Mouse (Mus musculus) adrenal gland (tissue): Measurements from ENCODE around the gene Zfp697.
"Not testable (repeated sequence)": the region's sequence is repeated elsewhere in the genome, so short reads cannot be mapped to it uniquely, and the experiment has no call there.

ENCODE experiments used
- intact Hi-C: fragments of 180-260 bp; cut with DNase I; formaldehyde crosslinking; loops from one replicate; pipeline ENCODE4 v1.15.1; 2025

Zfp697 gene

DNA sequence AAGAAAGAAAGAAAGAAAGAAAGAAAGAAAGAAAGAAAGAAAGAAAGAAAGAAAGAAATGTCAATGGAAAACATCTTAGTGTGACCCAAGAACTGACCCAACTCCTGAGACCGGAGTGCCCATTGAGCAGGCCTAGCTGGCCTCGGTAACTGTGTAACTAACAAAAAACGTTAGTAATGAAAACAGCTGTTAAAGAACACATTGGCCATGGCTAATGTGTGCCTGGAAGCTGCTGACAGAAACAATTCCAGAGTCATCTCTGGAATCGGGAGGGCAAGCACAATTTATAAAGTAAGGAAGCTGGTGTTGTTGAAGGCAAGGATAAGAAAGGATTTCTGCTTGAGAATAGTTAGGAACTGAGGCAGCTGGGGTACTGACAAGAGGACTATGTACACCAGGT lies 14.0 kb upstream of the Zfp697 start:
- intact Hi-C loops = no loop called here

DNA sequence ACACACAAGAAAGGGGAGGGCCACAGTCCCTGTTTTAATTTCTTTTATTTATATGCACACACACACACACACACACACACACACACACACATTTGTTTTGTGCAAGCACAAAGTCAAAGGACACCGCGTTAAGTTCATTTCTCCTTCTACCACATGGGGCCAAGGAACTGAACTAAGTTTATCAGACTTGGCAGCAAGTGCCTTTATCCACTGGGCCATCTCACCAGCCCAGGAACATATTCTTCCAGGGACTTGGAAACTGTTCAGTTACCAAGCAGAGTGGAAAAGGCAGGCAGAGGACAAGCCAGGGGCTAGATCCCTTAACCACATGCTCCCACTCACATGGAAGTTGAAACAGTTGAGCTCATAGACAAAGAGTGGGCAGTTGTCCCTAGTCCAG lies 13.5 kb upstream of the Zfp697 start:
- intact Hi-C loops = no loop called here

DNA sequence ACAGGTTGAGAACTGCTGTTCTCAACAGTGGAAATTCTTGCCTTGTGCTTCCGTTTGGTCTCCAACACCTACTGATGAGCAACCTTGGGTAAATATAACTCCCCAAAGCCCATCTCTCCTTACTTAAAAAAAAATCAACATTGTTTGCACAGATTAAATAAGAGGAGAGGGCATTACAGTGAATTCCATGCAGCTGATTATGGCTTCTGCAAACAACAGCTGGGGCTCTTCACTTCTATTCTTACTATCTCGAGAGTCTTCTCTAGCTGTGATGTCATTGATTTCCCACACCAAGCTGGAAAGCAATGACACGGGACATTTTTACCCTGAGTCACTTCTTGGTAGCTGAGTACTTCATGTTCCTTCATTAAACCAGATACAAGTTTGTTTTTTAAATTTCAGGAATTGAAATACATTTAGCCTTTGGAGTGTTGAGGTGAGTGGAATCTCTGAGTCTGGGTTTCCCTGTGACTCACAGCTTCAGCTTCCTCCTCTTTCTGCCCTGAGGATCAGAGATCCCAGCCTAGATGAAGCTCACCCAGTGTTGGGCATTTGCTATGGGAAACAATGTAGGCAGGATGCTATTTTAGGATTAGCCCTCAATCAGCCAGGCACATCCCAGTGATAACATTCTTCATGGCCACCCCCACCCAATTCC lies 8.1 kb upstream of the Zfp697 start:
- intact Hi-C loops = no loop called here

DNA sequence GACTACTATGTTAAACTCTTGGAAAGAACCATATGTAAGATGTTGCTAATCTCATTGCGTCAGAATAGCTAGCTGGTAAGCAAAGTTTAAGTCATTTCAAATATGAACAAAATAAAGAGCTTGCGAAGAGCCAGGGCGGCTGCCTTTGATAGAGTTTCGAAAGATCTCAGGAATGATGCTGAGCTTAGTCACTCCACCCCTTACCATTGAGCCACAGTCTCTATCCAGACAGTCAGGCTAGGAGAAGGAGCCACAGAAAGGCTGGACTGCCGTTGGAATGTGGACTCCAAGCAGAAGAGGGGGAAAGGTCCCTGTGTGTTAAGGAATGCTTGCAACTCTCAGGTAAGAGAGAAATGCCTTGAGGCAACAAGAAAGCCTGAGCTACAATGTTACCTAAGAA lies 7.3 kb upstream of the Zfp697 start:
- intact Hi-C loops = no loop called here

DNA sequence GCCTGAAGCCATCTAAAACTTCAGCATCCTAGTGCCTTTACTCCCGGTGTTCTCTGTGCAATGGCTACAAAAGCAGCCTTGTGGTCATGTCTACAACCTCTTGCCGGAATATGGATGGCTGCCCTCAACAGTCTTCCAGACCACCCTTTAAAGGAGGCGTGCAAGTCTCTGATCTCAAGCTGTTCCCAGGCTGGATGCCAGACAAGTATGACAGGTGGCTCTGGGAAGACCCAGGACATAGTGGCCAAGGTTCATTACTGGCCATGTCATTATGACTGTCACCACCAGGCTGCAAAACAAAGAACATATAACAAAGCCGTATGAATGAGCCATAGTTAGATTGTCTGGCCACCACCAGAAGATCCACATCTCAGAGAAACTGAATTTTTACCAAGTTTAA lies 4.0 kb upstream of the Zfp697 start:
- intact Hi-C loops = no loop called here

DNA sequence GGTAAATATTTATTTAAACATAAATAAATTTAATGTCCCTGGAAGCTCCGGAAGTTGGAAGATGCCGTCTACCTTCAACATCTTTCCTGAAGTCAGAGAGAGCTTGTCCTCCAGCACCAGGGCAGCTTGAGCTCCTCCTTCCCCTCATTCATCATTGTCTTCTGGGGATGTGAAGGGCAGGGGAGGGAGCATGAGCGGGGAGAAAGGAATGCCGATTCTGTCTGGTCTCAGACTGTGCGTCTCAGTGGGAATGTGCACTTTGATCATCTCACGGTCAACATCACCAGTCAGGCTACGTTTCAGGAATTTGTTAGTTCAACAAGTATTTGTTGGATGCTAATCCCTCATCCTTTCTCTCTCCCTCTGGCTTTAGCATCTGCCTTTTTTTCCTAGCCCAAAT lies 3.0 kb upstream of the Zfp697 start:
- intact Hi-C loops = no loop called here

DNA sequence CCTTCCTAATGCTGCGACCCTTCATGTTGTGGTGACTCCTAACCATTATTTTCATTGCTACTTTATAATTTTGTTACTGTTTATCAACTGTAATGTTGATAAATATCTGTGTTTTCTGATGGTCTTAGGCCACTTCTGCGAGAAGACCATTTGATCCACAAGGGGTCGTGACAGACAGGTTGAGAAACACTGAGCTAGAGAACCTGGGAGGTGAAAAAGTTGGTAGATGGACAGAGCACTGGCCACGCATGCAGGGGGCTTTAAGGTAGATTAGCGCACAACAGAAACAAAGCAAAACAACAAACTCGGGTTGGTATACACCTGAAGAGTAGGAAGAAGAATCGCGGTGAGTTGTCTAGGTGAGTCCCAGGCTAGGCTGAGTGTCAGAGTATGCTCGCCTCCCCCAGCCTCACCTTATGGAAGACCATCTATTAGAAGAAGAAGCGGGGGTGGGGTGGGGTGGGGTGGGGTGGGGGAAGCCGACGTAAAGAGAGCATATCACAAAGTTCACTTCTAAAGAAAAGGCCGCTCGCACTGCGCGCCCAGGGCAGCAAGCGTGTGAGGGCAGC lies 500 bp upstream of the Zfp697 start:
- intact Hi-C loops = loop anchor here (5.0 kb wide), 1 partner anchor 46 kb away; no protein-coding TSS in a partner anchor

DNA sequence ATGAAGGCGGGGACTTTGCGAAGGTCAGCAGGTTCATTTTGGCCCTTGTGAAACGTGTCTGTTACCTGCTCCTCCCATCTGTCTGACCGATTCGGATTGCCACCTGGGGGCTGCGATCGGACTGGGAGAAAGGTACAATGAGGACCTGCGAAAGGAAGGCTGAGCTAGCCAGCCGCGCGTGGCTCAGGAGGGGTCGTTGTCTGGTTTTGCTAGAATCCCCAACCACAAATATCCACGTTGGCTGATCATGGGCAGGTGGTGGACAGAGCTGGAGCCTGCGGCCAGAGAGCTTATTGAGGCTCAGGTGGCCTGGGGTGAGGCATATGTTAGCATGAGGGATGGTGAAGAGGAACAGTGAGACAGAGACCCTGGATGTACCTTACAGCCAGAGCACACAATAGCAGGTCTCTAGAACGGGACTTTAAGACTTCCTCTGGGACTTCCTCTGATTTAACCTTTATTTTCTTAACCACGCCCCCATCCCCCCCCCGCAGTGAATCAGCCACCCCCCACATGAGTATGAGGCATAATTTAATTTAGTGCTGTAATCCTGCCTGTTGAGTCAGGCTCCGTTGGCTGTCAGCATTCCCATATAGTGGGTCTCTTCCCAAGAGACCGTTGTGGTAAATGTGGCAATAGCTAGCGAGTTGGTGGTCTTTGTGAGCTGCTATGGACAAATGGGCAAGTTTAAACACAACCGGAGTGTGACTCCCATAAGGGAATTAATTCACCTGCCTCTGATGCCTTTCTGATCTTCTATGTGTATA lies 946 bp downstream of the Zfp697 start:
- intact Hi-C loops = loop anchor here (5.0 kb wide), 1 partner anchor 44 kb away; no protein-coding TSS in a partner anchor

DNA sequence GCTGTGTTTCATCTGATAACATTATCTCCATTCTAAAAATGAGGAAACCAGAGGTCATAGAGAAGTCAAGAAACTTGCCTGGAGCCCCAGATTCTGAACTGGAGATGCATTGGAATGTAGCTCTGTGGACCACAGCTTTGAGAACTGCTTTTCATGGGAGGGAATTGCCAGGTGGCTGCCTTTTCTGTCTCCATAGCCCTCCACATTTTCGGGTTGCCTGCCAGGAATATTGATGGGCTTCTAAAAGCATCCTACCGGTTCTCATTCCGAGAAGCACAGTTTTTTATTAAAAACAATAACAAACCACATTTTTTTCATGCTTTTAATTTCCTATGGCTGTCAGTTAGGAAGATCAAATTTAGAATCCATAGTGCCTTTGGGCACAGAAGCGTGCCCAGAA lies 4.8 kb downstream of the Zfp697 start:
- intact Hi-C loops = no loop called here

DNA sequence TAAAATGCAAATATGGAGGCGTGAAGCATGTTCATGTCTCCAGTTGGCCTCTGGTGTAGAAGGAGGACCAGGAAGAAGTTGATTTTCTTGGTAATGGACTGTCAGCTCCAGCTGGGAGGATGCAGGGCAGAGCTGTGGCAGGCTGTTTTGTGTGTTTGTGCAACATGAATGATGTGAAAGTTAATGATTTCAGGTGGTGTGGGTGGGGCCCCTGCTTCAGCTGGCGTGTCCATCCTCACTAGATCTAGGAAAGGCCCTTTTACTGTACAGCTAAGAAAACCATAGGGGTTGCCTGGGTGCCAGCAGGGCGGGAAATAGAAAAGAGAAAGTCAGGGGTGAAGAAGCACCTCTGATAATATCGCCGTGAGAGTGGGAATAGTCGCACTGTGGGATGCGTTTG lies 5.5 kb downstream of the Zfp697 start:
- intact Hi-C loops = no loop called here

DNA sequence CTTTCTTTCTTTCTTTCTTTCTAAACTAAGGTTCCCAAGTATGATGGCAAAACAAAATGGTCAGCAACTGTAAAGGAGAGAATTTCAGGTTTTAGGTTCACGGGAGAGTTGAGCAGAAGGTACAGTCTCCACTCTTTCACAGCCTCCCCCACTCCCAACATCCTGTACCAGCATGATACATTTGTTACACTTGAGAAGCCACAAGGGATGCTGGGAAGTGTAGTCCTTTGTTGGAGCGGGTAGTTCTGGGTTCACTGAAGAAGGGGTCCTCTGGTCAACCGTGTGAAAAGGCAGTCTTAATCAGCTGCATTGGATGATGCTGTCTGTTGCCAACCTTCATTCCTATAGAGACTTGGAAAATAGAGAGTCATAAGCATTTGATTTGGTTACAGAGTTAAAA lies 7.0 kb downstream of the Zfp697 start:
- intact Hi-C loops = no loop called here

DNA sequence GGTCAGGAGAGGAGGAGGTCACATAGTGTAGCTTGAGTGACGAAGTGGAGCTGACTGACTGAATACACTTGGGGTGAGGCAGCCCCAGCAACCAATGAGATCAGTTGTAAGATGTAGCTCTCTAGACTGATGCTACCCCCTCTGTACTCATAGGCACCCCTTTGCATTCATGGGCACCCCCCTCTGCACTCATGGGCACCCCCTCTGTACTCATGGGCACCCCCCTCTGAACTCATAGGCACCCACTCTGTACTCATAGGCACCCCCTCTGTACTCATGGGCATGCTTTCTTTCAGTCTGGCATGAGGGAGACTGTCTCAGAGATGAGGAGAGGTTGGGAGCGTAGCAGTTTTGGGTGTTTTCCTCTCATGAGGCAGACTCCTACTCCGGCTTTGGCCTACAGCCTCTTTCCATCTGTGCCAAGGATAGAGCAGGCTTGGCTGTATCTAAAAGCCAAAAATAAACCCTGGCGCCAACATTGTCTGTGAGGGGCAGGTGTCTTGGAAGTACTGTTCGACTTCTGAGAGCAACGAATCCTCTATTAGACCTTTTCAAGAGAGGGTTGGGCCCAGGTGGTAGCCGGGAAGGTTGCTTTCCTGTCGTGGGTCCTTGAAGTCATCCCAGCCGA lies 22.1 kb downstream of the Zfp697 start:
- intact Hi-C loops = not testable (repeated sequence)

DNA sequence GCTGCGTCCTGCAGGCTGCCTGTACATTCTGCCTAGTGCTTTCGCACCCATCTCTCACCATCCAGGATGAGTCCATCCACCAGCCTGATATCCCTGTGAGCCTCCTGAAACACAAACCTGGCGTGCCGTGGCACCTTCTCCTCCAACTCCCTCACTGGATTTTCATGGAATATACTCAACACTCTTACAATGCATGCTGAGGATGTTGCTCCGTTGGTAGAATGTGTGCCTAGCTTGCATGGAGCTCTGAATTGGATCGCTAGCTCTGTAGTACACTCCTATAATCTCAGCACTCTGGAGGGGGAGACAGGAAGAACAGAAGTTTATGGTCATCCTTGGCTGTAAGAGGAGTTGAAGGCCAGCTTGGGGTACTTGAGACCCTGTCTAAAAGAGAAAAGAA lies 23.6 kb downstream of the Zfp697 start:
- intact Hi-C loops = not testable (repeated sequence)

DNA sequence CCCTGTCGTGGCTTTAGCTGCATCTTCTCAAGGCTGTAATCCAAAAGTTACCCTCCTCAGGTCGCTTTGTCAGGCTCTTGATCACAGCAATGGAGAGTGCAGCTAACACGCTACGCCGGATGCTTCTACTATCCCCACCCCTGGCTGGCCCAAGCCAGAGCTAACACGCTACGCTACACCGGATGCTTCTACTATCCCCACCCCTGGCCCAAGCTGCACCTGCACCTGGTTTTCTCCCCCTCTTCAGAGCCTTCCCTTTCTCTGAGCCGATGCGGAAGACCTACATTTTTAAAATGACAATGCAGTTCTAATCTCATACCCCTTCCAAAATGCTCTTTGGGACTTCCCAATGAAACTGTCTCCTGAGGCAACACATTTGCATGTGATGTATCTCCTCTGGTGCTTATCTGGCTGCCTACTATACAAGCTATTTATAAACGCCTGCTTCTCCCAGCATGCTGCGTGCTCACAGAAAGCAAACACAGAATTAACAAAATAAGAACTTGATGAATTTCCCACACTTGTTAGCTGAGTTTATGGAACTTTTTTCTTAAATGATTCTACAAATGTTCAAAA lies 24.4 kb downstream of the Zfp697 start:
- intact Hi-C loops = not testable (repeated sequence)

DNA sequence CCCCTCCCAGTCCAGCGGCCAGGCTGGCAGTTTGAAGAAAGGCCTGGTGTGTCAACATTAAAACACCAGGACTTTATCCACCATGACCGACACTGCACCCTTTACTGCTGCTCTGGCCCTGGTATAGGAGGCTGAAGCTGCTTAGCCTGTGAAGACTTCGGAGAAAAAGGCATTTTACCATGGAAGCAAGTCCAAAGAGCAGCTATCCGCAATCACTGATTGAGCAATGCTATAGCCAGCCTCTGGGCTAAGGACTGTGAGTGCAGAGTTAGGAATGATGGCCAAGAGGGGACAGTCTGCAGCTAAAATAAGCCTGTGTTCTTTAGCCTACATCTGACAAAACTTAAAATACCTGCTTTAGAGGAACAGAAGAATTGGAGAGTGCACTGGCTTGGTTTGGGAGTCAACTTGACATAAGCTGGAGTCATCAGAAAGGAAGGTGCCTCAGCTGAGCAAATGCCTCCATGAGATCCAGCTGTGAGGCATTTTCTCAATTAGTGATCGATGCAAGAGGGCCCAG lies 25.1 kb downstream of the Zfp697 start:
- intact Hi-C loops = not testable (repeated sequence)

DNA sequence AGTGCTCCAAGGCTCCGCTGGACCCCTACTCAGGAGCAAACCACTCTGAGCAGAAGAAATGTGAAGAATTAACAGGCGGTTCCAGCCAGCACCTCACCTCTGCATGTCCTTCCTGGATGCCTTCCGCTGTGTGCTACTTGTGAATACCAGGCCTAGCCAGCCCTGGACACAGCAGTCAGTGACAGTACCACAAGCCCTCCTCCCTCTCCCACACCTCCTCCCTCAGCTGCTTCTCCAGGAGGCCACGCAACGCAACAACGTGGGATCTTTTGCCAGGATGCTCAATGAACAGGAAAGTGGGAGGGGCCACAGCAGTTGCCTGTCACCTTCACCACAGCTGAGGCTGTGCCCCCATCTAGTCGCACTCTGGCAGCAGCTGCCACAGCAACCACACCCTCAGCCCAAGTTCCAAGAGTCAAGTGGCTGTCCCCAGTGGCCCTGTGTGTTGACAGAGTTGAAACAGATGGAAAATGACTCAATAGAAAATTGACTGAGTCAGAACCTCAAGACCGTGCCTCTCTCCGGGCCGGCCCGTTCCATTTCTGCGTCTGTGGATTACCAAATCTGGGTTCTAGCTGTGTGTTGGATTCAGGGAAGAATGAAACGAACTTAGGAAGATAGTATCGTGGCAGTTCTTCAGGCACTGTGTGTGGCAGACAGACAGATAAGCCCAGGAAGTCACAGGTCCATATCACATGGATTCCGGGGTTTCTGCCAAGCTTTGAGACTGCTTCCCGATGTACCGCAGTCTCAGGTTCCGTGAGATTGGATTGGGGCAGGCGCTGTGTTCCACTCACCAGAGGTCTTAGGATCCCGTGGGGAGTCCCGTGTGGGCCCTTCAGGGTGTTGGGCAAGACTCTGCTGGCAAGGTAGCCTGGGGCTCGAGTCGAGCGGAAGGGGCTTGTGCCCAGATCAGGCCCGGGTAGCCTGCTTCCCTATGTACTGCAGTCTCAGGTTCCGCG lies 28.6 kb downstream of the Zfp697 start:
- intact Hi-C loops = not testable (repeated sequence)

DNA sequence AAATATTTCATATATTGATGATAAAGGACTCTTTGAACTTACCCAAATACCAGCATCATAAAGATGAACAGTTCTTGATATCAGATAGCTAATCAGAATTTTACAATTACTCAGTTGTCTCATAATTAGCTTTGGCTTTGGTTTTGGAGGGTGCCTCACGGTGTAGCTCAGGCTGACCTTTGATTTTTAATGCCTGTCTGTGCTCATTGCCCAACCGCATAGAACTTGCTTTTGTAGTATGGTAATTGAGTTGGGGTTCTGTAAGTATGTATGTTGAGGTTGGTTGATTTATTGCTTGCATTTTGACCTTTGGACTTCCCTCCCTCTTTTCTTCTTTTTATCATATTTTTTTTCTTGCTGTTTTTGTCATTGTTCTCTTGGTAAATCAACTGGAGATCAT lies 31.5 kb downstream of the Zfp697 start:
- intact Hi-C loops = loop anchor here (2.0 kb wide), 1 partner anchor 19 kb away; no protein-coding TSS in a partner anchor

DNA sequence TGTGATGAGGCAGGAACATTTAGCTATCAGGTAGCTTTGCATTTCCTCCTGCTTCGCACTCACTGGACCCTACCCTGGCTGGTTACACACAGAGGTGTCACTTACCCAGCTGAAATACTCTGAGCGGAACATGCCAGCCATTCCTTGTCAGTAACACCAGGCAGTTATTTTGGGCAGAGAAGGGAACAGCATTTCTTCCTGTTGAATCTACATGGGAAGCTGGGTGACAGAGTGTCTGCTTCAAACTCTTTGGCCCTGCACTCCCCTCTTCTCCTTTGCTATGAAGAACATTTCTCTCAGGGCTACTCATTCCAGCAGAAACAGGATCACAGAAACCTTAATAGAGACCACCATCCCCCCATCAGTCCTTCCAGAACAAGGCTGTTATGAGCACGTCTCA lies 32.0 kb downstream of the Zfp697 start:
- intact Hi-C loops = no loop called here

DNA sequence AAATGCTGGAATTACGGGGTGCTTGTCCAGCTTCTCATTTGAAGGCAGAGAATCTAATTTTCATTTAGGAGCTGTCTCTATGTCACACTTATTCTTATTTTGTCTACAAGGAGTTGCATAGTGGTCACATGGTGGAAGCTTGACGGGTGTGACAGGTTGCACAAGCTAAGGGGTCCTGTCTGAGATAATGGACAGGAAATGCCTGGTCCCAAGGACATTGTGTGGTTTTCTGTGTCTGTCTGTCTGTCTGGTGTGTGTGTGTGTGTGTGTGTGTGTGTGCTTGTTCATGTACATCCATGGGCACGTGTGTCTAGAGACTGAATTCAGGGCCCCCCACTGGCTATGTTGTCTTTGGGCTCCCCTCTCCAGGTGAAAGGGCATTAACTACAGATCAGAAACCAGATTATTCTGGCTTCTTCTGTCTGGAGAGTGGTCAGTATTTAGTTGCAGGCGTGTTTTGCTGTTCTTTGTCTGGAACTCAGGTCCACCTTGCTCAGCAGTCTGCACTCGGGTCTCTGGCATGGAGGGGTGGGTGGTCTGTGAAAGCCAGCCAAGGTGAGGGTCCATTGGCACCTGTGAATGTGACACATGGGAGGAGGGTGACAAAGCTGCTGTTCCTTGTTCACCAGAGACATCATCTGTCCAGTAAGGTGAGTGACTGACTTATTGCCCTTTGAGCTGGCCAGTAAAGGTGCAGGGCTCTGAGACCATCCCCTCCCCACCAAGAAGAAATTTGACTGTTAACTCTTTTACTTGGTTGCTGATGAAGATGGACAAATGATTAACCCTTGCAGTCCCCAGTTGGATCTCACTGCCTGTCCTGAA lies 34.4 kb downstream of the Zfp697 start:
- intact Hi-C loops = no loop called here
